Mouse (Mus musculus) layer of hippocampus, adult 9-11 months (tissue): ENCODE results near the gene Fam71f1.
"Not testable (repeated sequence)": the region's sequence is repeated elsewhere in the genome, so short reads cannot be mapped to it uniquely, and the experiment has no call there.

Source experiments
- DNase-seq: peaks from one replicate; pipeline ENCODE4 v3.0.0; 2022

Gene Fam71f1

DNA sequence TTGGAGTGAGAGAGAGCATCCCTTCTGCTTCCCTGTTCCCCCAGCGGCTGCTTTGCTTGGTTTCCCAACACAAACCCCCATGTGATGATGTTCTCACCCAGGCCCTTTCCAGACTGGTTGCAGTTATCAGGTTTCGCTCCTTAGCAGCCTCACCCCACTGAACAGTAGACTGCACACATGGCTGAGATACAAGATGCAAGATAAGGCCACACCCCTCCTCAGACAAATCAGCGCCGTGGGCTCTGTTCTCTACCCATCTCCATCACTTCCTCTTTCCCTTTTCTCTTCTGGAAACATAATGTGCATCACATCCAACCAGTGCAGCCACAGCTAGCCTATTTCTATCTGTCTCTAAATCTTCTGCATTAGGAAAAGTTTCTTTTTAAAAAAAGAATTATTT, 10.6 kb downstream of the Fam71f1 start:
- DNase-seq, result no peak

GRCm38 (mm10) chr6:29346512-29346911, 27.6 kb downstream of the Fam71f1 start:
- not testable (repeated sequence) for DNase-seq

GRCm38 (mm10) chr6:29347189-29347588, 28.2 kb downstream of the Fam71f1 start:
- DNase-seq, result no peak

GRCm38 (mm10) chr6:29347665-29348370, 28.9 kb downstream of the Fam71f1 start, which contains the start of gene Calu:
Calu (plus strand) TSS chr6:29348069.
- peak; percentile 99 for DNase-seq

DNA sequence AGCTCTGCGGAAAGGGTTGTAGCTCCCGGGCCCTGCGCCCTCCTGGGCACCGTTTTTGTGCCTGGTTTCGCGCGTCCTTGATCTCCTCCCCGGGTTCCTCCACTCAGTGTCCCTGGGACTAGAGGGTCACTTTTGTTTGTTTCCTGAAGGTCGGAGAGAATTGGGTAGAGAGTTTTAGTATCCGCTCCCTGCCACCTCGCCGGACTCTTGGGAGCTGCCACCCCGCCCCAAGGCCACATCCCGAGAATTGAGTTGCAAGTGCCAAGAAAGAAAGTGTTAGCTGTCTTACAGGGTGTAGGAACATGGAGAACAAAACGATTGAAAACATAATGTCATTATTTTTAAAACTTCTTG, 29.4 kb downstream of the Fam71f1 start:
- no peak for DNase-seq

DNA sequence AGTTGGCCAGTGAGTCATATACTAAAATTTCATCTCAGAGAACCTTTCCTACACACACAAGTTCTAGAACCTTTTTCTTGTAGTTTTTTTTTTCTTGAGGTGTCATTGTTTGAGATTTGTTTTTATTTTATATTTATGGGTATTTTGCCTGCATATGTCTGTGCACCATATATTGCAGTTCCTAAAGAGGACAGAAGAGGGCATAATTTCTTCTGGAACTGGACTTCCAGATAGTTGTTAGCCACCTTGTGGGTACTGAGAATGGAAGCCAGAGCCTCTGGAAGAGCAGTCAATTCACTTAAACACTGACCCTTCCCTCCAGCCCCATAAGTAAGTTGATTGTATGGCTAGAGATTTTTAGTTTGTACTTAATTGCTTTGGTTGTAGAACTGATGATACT, 32.7 kb downstream of the Fam71f1 start:
- no peak for DNase-seq

DNA sequence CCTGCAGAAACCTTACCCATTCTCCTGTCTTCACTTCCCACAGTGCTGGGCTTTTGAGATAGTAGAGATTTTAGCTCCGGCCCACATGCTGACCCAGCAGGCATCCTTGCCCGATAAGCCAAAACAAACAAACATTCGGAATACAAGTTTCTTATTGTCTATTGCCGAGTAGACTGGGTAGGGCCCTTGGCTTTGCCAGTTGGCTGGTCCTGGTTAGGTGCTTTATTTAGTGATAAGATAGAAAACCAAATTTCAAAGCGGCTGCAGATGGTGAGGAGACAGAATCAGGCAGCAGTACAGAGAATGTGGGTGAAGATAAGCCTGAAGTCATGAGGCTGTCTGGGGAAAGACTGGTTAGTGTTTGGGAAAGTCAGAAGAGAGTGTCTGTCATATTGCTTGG, 33.9 kb downstream of the Fam71f1 start:
- no peak for DNase-seq

DNA sequence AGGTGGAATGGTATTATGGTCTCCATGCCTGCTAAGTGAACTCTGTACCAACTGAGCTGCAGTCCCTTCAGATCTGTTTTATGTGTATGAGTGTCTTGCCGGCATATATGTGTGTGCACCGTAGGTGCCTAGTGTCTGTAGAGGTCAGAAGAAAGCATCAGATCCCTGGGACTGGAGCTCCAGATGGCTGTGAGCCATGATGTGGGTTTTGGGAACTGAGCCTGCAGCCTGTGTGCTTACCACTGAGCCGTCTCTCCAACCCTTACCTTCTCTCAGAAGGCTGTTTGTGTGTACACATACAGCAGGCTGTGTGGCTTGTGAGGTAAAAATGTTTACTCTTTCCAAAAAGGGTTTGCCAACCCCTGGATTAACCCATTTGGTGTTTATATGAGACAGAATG, 40.4 kb downstream of the Fam71f1 start:
- no peak for DNase-seq

DNA sequence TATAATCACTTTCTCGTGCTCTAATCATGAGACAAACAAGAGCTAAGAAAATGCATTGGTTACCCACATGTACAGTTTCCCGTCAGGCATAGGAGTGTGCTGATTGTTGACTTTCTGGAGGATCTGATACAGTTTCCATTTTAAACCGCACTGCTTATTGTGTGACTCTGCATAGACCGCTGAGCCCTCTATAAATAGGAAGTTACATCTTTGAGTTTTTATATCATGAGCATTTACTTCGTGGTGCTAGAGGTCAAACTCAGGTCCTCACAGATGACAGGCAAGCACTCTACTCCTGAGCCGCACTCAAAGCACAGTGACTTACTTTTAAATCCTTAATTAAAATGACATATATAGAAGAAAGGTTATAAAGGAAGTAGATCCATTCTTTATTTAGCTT, 41.3 kb downstream of the Fam71f1 start:
- DNase-seq, result no peak

GRCm38 (mm10) chr6:29362246-29363128, 43.5 kb downstream of the Fam71f1 start:
- peak; percentile 24 for DNase-seq

DNA sequence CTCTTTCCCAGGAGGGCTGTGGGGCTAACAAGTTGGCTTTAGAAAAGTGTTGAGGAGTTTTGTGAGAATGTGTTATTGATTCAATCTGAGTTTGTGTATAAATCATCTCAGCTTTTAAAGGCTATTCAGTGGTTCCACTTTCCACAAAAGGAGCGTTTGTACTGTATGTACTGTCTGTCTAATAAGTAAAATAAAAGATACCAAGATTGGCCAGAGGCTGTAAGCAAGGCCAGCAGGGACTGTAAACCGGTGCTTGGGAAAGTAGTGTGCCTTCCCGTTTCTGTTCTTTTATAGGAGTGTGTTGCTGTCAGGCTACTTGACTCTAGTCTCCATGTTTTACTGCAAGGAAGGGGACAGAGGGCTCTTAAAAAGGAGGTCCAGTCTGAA, 44.2 kb downstream of the Fam71f1 start:
- no peak for DNase-seq

- DNase-seq, result no peak
Observed at GRCm38 (mm10) chr6:29365277-29365676, 46.3 kb downstream of the Fam71f1 start.

- DNase-seq, result no peak
Observed at GRCm38 (mm10) chr6:29377386-29377785, 58.4 kb downstream of the Fam71f1 start.

DNA sequence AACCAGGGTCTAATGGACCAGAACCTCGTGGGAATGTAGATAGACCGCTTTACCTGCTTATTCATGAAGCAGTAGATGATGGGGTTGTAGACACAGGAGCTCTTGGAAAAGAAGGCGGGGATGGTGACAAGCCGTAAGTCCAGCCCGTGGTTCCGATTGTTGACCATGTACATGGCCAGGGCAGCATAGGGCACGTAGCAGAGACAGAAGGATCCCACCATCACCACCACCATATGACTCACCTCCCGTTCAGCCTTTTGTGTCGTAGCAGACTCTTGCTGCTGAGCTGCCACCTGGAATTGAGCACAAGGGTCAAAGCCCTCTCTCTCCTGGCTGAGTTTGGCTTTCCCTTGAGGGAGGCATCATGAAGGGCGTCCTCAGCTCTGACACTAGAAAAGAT, 59.7 kb downstream of the Fam71f1 start:
- no peak for DNase-seq

DNA sequence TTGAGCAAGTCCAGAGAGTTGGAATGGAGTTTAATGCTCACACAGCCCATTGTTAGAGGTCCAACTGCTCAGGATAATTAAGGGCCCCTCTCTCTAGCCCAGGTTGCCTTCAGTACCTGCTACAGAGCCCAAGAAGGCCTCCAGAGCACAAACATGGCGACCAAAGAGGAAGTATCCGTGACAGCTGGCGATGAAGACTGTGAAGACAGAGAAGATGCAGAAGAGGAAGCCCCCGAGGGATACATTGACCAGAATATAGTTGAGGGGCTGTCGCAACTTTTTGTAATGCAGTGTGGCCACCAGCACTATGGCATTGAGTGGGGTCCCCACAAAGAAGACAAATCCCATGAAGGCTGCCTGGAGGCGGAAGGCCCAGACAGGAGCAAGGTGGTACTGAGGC, 61.0 kb downstream of the Fam71f1 start:
- DNase-seq, result no peak

- no peak for DNase-seq
Observed at GRCm38 (mm10) chr6:29382442-29382841, 63.5 kb downstream of the Fam71f1 start.
